Mouse (Mus musculus): ENCODE measurements at regions not wholly inside any gene's neighbourhood (a gene's known extent, or its start where the extent isn't known, plus 50 kb on each side); places are given as distances from the start of the nearest gene placed in this dataset.

GRCm38 (mm10) chr17:66267831-66268230, 144.5 kb downstream of the Ddx11 start:
- H3K27ac ChIP-seq (ENCODE audit: low read depth, low read length), result no peak overlapping the region
- 52% methylated on average over 6 of the region's 6 CpGs for WGBS
- no peak overlapping the region for H3K9ac ChIP-seq (replicated peaks; ENCODE audit: low read depth, low read length)
- ATAC-seq (ENCODE audit: low read depth), result no peak
- no peaks in the 10 kb centered on the region for H3K9me3 ChIP-seq (ENCODE audit: control insufficient read depth, low read length)
- no peak overlapping the region for H3K4me2 ChIP-seq (ENCODE audit: low read depth, low read length)
- H3K4me3 ChIP-seq (ENCODE audit: low read depth, low read length), result no peak overlapping the region
- no peaks in the 10 kb centered on the region for H3K36me3 ChIP-seq (ENCODE audit: control insufficient read depth, insufficient read depth, low read length)
- H3K4me1 ChIP-seq (ENCODE audit: control insufficient read depth, insufficient read depth, low read length), result no peaks in the 10 kb centered on the region
- no peaks in the 10 kb centered on the region for H3K27me3 ChIP-seq (ENCODE audit: control insufficient read depth, insufficient read depth, low read length)

GRCm38 (mm10) chr17:66269567-66269966, 146.2 kb downstream of the Ddx11 start:
- Histone ChIP-seq H3K27me3 (ENCODE audit: control insufficient read depth, insufficient read depth, low read length) (no peaks in the 10 kb centered on the region), H3K4me3 (ENCODE audit: low read depth, low read length) (no peak overlapping the region), H3K27ac (ENCODE audit: low read depth, low read length) (no peak overlapping the region), H3K4me2 (ENCODE audit: low read depth, low read length) (no peak overlapping the region), H3K36me3 (ENCODE audit: control insufficient read depth, insufficient read depth, low read length) (no peaks in the 10 kb centered on the region), H3K9ac (replicated peaks; ENCODE audit: low read depth, low read length) (no peak overlapping the region), H3K4me1 (ENCODE audit: control insufficient read depth, insufficient read depth, low read length) (no peaks in the 10 kb centered on the region), H3K9me3 (ENCODE audit: control insufficient read depth, low read length) (no peaks in the 10 kb centered on the region)
- 73% methylated on average over 6 of the region's 6 CpGs for WGBS
- no peak for ATAC-seq (ENCODE audit: low read depth)

- H3K4me2 ChIP-seq (ENCODE audit: low read depth, low read length), result no peak overlapping the region
- ATAC-seq (ENCODE audit: low read depth), result no peak
- H3K27ac ChIP-seq (ENCODE audit: low read depth, low read length), result no peak overlapping the region
- H3K27me3 ChIP-seq (ENCODE audit: control insufficient read depth, insufficient read depth, low read length), result no peaks in the 10 kb centered on the region
- peaks cover 3% of the 10 kb centered on the region for H3K4me1 ChIP-seq (ENCODE audit: control insufficient read depth, insufficient read depth, low read length)
- no peak overlapping the region for H3K9ac ChIP-seq (replicated peaks; ENCODE audit: low read depth, low read length)
- no peaks in the 10 kb centered on the region for H3K36me3 ChIP-seq (ENCODE audit: control insufficient read depth, insufficient read depth, low read length)
- 59% methylated on average over 7 of the region's 7 CpGs for WGBS
- H3K9me3 ChIP-seq (ENCODE audit: control insufficient read depth, low read length), result no peaks in the 10 kb centered on the region
- H3K4me3 ChIP-seq (ENCODE audit: low read depth, low read length), result no peak overlapping the region
Measured at GRCm38 (mm10) chr17:66271906-66272305, 148.6 kb downstream of the Ddx11 start.

DNA sequence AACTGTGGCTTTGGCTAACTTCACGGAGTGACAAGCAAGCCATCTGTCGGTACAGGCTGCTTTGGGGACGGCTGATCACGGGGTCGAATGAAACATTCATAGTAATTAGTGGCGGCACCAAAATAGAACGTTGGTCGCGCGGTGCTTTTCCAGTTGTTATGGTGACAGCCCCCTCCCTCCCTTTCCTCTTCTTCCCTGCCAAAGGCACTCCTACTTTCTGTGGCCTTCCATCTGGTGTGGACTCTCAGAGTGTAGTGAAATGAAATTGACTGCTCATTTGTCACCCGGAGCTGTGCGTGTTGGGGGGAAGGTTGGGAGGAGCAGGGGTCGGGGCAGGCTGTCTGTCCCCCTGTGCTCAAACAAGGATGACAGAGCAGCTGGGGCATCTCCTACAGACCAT, 153.5 kb downstream of the Ddx11 start:
- H3K9me3 ChIP-seq (ENCODE audit: control insufficient read depth, low read length), result no peaks in the 10 kb centered on the region
- peak overlapping the region; percentile 40; the same call in 1 of the 2 replicates for H3K27ac ChIP-seq (ENCODE audit: low read depth, low read length)
- H3K4me2 ChIP-seq (ENCODE audit: low read depth, low read length), result no peak overlapping the region; the same call in 1 of the 2 replicates
- no peak overlapping the region for H3K4me3 ChIP-seq (ENCODE audit: low read depth, low read length)
- H3K27me3 ChIP-seq (ENCODE audit: control insufficient read depth, insufficient read depth, low read length), result no peaks in the 10 kb centered on the region
- H3K4me1 ChIP-seq (ENCODE audit: control insufficient read depth, insufficient read depth, low read length), result peaks cover 7% of the 10 kb centered on the region
- H3K36me3 ChIP-seq (ENCODE audit: control insufficient read depth, insufficient read depth, low read length), result no peaks in the 10 kb centered on the region
- ATAC-seq (ENCODE audit: low read depth), result peak; percentile 91
- WGBS, result 8% methylated on average over 13 of the region's 13 CpGs
- no peak overlapping the region for H3K9ac ChIP-seq (replicated peaks; ENCODE audit: low read depth, low read length)

DNA sequence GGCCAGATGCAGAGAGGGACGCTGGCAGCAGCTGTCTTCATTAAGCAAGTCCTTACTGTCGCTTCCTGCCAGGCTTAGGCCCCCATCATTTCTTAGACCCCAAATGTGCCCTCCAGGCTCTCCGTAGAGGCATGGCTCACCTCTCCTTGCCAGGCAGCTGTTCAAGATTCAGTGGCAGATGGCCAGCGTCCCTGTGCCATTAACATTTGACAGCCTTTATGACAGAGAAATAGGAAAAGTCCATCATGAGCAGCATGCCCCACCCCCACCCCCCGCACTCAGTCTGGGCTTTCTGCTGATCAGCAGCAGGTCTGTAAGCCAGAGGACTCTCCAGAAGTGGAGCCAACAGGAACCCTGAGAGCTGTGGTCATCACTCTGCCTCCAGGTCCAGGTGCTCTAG, 154.7 kb downstream of the Ddx11 start:
- WGBS, result 49% methylated on average over 5 of the region's 5 CpGs
- H3K9me3 ChIP-seq (ENCODE audit: control insufficient read depth, low read length), result no peaks in the 10 kb centered on the region
- ATAC-seq (ENCODE audit: low read depth), result peak; percentile 33; the same call in 1 of the 2 replicates
- H3K27ac ChIP-seq (ENCODE audit: low read depth, low read length), result no peak overlapping the region
- H3K4me2 ChIP-seq (ENCODE audit: low read depth, low read length), result no peak overlapping the region
- no peaks in the 10 kb centered on the region for H3K36me3 ChIP-seq (ENCODE audit: control insufficient read depth, insufficient read depth, low read length)
- peaks cover 7% of the 10 kb centered on the region for H3K4me1 ChIP-seq (ENCODE audit: control insufficient read depth, insufficient read depth, low read length)
- H3K4me3 ChIP-seq (ENCODE audit: low read depth, low read length), result no peak overlapping the region
- no peaks in the 10 kb centered on the region for H3K27me3 ChIP-seq (ENCODE audit: control insufficient read depth, insufficient read depth, low read length)
- no peak overlapping the region for H3K9ac ChIP-seq (replicated peaks; ENCODE audit: low read depth, low read length)

DNA sequence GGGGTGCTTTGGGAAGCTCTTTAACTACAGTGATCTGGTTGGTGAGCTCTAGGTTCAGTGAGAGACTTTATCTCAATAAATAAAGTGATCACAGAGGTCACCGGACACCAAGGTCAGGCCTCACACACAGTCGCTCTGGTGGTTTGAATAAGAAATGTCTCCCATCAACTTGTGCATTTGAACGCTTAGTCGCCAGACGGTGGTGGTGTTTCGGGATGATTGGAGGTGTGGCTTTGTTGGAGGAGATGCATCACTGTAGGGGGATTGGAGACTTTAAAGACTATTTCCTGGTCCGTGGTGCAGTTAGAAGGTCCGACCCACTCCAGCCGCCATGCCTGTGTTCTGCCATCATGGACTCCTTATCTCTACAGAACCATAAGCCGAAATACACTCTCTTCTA, 162.0 kb downstream of the Ddx11 start:
- no peak for ATAC-seq (ENCODE audit: low read depth)
- no peak overlapping the region for H3K4me3 ChIP-seq (ENCODE audit: low read depth, low read length)
- no peak overlapping the region for H3K27ac ChIP-seq (ENCODE audit: low read depth, low read length)
- no peak overlapping the region for H3K9ac ChIP-seq (replicated peaks; ENCODE audit: low read depth, low read length)
- H3K4me2 ChIP-seq (ENCODE audit: low read depth, low read length), result no peak overlapping the region
- no peaks in the 10 kb centered on the region for H3K27me3 ChIP-seq (ENCODE audit: control insufficient read depth, insufficient read depth, low read length)
- no peaks in the 10 kb centered on the region for H3K9me3 ChIP-seq (ENCODE audit: control insufficient read depth, low read length)
- H3K36me3 ChIP-seq (ENCODE audit: control insufficient read depth, insufficient read depth, low read length), result no peaks in the 10 kb centered on the region
- no peaks in the 10 kb centered on the region for H3K4me1 ChIP-seq (ENCODE audit: control insufficient read depth, insufficient read depth, low read length)
- 91% methylated on average over 10 of the region's 10 CpGs for WGBS
